Mouse (Mus musculus) hematopoietic multipotent progenitor cell, adult 10-12 weeks (in vitro differentiated cells): ENCODE measurements around the gene Arfgef3. TPM values are rescaled to one million over a fixed set of nuclear protein-coding genes. Genes with fewer than 3 reads are reported as not detected.

Experiments
- polyA plus RNA-seq: library from polyadenylated mRNA; stranded (reverse); fragments of >175 nt; gene quantifications from 2 replicates; pipeline ENCODE4 v1.2.3, GENCODE M21; 2012; ENCODE audit warnings: low replicate concordance

The Arfgef3 gene
- 0.03 and 0.07 TPM in 2 replicates for polyA plus RNA-seq

DNA sequence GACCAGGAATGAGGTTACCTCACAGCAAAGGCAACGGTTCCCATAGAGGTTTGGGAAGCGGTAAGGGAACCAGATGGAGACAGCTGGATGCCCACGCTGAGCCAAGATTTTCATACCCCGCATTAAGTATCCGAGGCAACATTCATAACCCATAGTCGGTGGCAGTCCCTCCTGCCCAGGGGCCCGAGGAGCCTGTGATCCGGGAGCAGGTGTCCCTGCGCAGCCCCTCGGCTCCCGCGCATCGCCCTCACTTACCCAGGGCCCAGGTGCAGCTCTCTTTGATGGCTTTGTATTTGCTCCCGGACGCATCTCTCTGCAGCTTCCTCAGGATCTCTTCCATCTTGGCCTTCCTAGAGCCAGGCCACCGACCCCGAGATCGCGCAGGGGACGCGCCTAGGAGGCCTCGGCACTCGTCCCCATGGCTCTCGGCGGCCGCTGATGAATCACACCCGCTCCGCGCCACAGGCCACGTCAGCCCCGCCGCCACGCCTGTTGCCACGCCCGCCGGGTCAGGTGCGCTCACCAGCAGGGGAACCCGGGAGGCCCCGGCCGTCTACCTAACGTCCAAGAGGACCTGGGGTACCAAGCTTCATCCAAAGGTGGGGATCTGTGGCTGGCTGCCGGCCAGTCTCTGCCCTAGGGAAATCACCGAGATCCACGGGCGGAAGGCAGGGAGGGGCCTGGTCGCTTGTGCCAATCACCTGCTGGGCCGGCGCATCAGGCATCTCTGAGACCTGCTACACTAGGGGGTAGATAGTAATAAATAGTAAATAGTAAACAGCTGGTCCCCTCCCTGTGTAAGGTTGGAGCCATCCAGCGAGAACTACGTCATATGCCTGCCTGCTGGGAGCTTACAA, at the start of gene Arfgef3:
Gene Arfgef3 (minus strand): TSS at position 664 of the 857 bp plus-strand sequence.

DNA sequence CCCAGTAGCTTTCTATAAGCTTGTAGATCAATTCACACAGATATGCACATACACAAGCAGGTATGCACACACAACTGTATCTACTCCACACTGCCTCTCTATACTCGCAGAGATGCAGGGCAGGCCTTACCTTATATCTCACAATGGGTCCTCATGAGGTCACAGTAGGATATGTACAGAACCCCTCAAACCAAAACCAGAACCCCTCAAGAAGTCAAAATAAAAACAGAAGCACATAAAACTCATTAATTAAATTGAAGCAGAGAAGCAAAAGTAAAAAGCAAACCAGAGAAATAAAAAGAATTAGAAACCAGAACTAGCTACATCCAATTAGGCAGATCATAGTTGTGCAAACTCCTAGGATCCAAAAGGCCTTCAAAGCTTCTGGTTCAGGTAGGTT, 42.9 kb upstream of the Arfgef3 start, which contains the start of gene Gm4922:
Gene Gm4922 (minus strand): TSS at position 101 of the 400 bp plus-strand sequence.

DNA sequence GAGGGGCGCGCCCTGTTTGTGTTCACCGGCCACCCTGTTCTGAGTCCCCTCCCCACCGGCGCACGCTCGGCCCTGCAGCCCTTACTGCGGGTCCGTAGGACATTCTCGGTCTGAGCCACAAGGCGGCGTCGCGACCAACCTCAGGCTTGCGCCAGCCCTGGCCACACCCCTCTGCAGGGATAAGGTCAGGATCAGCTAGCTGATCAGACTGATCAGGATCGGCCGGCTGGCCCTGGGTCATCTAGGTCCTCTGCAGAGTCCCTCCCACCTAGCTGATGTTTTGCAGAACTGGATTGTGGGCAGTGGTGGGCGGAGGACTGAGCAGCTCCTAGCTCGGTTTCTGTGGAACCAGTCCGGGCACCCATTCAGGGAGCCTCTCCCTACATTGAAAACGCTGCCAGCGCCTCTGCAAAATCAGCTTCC, 197.9 kb downstream of the Arfgef3 start, which contains the start of gene Hebp2:
Gene Hebp2 (minus strand): TSS at position 264 of the 423 bp plus-strand sequence.

Other genes with a start within 250 kb of the Arfgef3 start
- 0.46 and 1.9 TPM in 2 replicates for gene Hebp2, start 197.9 kb downstream of the Arfgef3 start, polyA plus RNA-seq
- gene Gm4922, start 42.8 kb upstream of the Arfgef3 start, polyA plus RNA-seq: not detected in 2 replicates
- gene Perp, start 101.1 kb upstream of the Arfgef3 start, polyA plus RNA-seq: 0.43 TPM in 1 of 2 replicates, not detected in the other